Mouse (Mus musculus): ENCODE data around the gene Prelid3b. TPM values are rescaled to one million over a fixed set of nuclear protein-coding genes. Genes with fewer than 3 reads are reported as not detected.

Prelid3b gene
- polyA plus RNA-seq, 2 experiments: 60.7 to 90.8 TPM

DNA sequence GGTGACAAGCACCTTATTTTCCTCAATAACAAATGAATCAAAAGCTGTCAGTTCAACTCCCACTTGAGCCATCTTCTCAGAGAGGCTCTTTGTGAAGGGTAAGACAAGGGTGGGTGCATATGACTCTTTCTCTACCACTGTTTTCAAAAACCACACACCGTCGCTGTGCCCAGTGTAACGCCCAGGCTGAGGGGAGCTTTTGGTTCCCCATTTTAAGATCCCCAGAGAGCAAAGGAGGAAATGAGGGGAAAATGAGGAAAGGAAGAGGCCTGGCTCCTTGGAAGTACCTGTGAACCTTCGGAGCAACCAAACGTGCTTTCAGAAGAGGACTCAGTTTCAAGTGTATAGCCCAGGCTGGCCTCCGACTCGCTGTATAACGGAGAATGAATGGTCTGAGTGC is 36.9 kb upstream of the Prelid3b start:
- DNase-seq (ENCODE audit: low read depth in 3 of 3, low spot score in 3 of 3): no peak
- TF ChIP-seq CTCF (IDR thresholded peaks at IDR 0.05; ENCODE audit: low read depth): no peak
- Histone ChIP-seq H3K27ac (no peak overlapping the region), H3K4me2 (ENCODE audit: low read depth) (no peak overlapping the region), H3K36me3 (replicated peaks; ENCODE audit: control insufficient read depth, insufficient read depth, low read depth) (no peaks in the 10 kb centered on the region), H3K27me3 (ENCODE audit: control insufficient read depth, insufficient read depth, low read length) (no peaks in the 10 kb centered on the region), H3K9me3 (ENCODE audit: control insufficient read depth, low read length) (no peaks in the 10 kb centered on the region), H3K9ac (replicated peaks) (no peak overlapping the region), H3K4me1 (replicated peaks; ENCODE audit: control insufficient read depth in 2 of 2, insufficient read depth in 2 of 2, low read length in 1 of 2) (no peaks in the 10 kb centered on the region), H3K4me3 (ENCODE audit: insufficient read depth in 1 of 2, low read depth in 2 of 2, low read length in 2 of 2) (no peak overlapping the region)
- no peak for ATAC-seq (ENCODE audit: insufficient read depth)
- 49% methylated on average over 8 of the region's 8 CpGs for WGBS (ENCODE audit: insufficient replicate concordance)

DNA sequence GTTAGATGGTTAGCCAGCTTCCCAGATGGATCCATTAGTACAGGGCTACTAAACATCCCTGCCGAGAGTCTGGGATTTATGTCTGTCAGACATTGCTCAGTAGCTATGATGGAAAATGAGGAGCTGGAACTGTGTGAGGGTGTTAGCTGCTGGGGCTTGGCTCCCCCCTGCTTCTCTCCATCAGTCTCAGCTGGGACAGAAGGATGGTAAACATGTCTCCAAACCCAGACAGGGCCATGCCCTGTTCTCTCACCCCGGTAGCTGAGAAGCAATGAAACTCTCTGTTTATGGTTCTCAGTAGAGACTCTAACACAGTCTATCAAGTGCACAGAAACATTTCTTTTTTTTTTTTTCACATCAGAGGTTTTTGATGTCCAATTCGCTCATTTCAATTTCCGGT is 35.1 kb upstream of the Prelid3b start:
- Histone ChIP-seq H3K9me3 (ENCODE audit: control insufficient read depth, low read length) (no peaks in the 10 kb centered on the region), H3K27me3 (ENCODE audit: control insufficient read depth, insufficient read depth, low read length) (no peaks in the 10 kb centered on the region), H3K4me2 (ENCODE audit: low read depth) (no peak overlapping the region), H3K9ac (replicated peaks) (no peak overlapping the region), H3K4me3 (ENCODE audit: insufficient read depth in 1 of 2, low read depth in 2 of 2, low read length in 2 of 2) (no peak overlapping the region), H3K4me1 (replicated peaks; ENCODE audit: control insufficient read depth in 2 of 2, insufficient read depth in 2 of 2, low read length in 1 of 2) (no peaks in the 10 kb centered on the region), H3K27ac (no peak overlapping the region), H3K36me3 (replicated peaks; ENCODE audit: control insufficient read depth, insufficient read depth, low read depth) (no peaks in the 10 kb centered on the region)
- DNase-seq (ENCODE audit: low read depth in 3 of 3, low spot score in 3 of 3) (no peak), ATAC-seq (ENCODE audit: insufficient read depth) (no peak)
- 71% methylated on average over 4 of the region's 4 CpGs for WGBS (ENCODE audit: insufficient replicate concordance)
- TF ChIP-seq EP300 (IDR thresholded peaks at IDR 0.05; ENCODE audit: low read depth) (no peak), CTCF (IDR thresholded peaks at IDR 0.05; ENCODE audit: low read depth) (no peak)

DNA sequence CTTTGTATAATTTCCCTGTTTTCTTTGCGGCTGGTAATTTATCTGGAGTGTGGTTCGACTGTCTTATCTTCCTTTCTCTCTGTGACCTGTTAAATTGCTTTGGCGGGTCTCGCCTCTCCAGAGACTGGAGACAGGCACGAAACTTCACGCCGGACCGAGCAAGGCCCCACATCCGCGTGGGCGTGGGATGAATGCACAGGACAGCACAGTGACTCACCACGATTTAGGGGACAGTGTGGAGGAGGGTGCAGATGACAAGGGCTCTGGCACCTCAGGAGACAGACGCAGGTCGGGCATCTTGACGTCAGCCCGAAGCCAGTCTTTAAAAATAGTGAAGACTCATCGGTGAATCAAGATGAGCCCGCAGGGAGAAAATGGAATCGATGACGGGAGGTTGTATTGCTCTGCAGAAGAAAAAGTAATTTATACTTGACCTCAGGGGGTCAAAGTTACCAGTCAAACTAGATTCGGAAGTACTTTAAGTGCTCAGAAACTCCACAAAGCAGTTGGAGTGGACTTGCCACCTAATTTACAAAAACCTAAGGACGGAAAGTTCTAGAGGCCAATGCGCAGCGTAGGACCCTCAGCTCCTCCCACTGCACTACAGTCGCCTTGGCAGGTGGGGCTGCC is 30.1 kb upstream of the Prelid3b start:
- no peak for TF ChIP-seq CTCF (IDR thresholded peaks at IDR 0.05; ENCODE audit: low read depth)
- no peak for TF ChIP-seq EP300 (IDR thresholded peaks at IDR 0.05; ENCODE audit: low read depth)
- WGBS (ENCODE audit: insufficient replicate concordance): 69% methylated on average over 25 of the region's 25 CpGs
- H3K4me3 ChIP-seq (ENCODE audit: insufficient read depth in 1 of 2, low read depth in 2 of 2, low read length in 2 of 2): no peak overlapping the region
- DNase-seq (ENCODE audit: low read depth in 3 of 3, low spot score in 3 of 3) (no peak), ATAC-seq (ENCODE audit: insufficient read depth) (no peak)
- H3K4me1 ChIP-seq (replicated peaks; ENCODE audit: control insufficient read depth in 2 of 2, insufficient read depth in 2 of 2, low read length in 1 of 2): no peaks in the 10 kb centered on the region
- no peak overlapping the region for H3K4me2 ChIP-seq (ENCODE audit: low read depth)
- no peaks in the 10 kb centered on the region for H3K27me3 ChIP-seq (ENCODE audit: control insufficient read depth, insufficient read depth, low read length)
- H3K36me3 ChIP-seq (replicated peaks; ENCODE audit: control insufficient read depth, insufficient read depth, low read depth): no peaks in the 10 kb centered on the region
- H3K9ac ChIP-seq (replicated peaks): no peak overlapping the region
- H3K27ac ChIP-seq: no peak overlapping the region
- H3K9me3 ChIP-seq (ENCODE audit: control insufficient read depth, low read length): no peaks in the 10 kb centered on the region

DNA sequence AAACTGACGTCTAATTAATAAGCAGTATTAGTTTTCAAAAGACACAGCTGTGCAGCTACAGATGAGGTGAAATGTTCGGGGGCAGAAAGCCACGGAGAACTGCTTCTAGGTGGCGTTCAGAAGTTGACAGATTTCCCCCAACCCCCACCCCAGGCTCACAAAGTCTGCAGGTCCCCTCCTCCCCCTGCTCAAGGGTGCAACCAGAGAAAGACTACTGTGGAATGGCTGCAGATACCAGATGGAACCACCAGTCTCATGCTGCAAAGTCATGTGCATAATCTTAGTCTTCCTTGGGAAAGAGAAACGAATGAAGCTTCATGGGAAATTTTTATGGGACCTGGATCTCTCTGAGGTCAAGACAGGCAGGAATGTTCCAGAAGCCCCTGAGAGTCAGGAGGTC is 29.4 kb upstream of the Prelid3b start:
- no peak overlapping the region for H3K9ac ChIP-seq (replicated peaks)
- DNase-seq (ENCODE audit: low read depth in 3 of 3, low spot score in 3 of 3) (no peak), ATAC-seq (ENCODE audit: insufficient read depth) (no peak)
- no peaks in the 10 kb centered on the region for H3K4me1 ChIP-seq (replicated peaks; ENCODE audit: control insufficient read depth in 2 of 2, insufficient read depth in 2 of 2, low read length in 1 of 2)
- no peak overlapping the region for H3K4me3 ChIP-seq (ENCODE audit: insufficient read depth in 1 of 2, low read depth in 2 of 2, low read length in 2 of 2)
- no peak overlapping the region for H3K4me2 ChIP-seq (ENCODE audit: low read depth)
- H3K36me3 ChIP-seq (replicated peaks; ENCODE audit: control insufficient read depth, insufficient read depth, low read depth): no peaks in the 10 kb centered on the region
- H3K9me3 ChIP-seq (ENCODE audit: control insufficient read depth, low read length): no peaks in the 10 kb centered on the region
- 33% methylated on average over 5 of the region's 5 CpGs for WGBS (ENCODE audit: insufficient replicate concordance)
- TF ChIP-seq CTCF (IDR thresholded peaks at IDR 0.05; ENCODE audit: low read depth) (no peak), EP300 (IDR thresholded peaks at IDR 0.05; ENCODE audit: low read depth) (no peak)
- H3K27ac ChIP-seq: no peak overlapping the region
- no peaks in the 10 kb centered on the region for H3K27me3 ChIP-seq (ENCODE audit: control insufficient read depth, insufficient read depth, low read length)

DNA sequence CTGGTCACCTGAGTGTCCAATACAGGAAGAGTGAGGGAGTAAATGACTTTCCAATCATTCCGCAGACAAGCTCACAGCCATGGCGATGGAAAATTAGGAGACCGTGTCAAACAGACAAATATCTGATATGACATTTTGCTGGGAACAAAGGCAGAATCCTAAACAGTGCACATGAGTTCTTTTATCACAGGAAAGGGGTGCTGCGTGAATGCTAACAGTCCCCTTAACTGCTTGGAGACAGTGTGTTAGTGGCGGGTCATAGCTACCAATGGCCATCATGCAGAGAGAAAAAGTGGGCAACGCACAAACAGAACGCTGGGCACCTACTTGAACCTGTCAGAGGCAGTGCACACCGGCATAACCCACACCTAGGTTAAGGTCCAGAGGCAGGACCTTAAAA is 28.6 kb upstream of the Prelid3b start:
- no peaks in the 10 kb centered on the region for H3K9me3 ChIP-seq (ENCODE audit: control insufficient read depth, low read length)
- no peak overlapping the region for H3K27ac ChIP-seq
- H3K4me1 ChIP-seq (replicated peaks; ENCODE audit: control insufficient read depth in 2 of 2, insufficient read depth in 2 of 2, low read length in 1 of 2): no peaks in the 10 kb centered on the region
- no peak for TF ChIP-seq CTCF (IDR thresholded peaks at IDR 0.05; ENCODE audit: low read depth)
- TF ChIP-seq EP300 (IDR thresholded peaks at IDR 0.05; ENCODE audit: low read depth): no peak
- 72% methylated on average over 8 of the region's 8 CpGs for WGBS (ENCODE audit: insufficient replicate concordance)
- ATAC-seq (ENCODE audit: insufficient read depth): no peak
- no peaks in the 10 kb centered on the region for H3K36me3 ChIP-seq (replicated peaks; ENCODE audit: control insufficient read depth, insufficient read depth, low read depth)
- no peak overlapping the region for H3K4me2 ChIP-seq (ENCODE audit: low read depth)
- no peak overlapping the region for H3K4me3 ChIP-seq (ENCODE audit: insufficient read depth in 1 of 2, low read depth in 2 of 2, low read length in 2 of 2)
- DNase-seq (ENCODE audit: low read depth in 3 of 3, low spot score in 3 of 3): no peak
- no peak overlapping the region for H3K9ac ChIP-seq (replicated peaks)
- no peaks in the 10 kb centered on the region for H3K27me3 ChIP-seq (ENCODE audit: control insufficient read depth, insufficient read depth, low read length)
